Mouse (Mus musculus): ENCODE data around the gene Bmf.
A peak's percentile ranks its signal among the peaks of the same experiment; 100 is the strongest.

The Bmf gene

DNA sequence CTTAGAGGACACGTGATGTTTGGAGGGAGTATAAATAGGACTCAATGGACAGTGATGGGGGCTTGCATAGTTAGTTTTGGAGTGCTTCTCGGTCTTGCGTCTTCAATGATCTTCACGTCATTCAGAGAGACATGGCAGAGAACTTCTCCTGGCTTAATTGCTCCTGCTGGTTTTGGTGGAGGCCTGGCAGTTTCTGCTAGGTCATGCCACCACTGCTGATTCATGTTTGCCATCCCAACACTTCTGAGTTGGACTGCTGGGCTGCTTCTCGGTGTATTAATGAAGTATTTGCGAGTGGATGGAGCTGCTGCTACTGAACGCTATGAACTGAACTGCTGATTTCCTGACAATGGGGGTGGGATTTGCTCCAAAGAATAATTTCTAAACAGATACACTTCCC, 68.6 kb downstream of the Bmf start:
- no peak for DNase-seq (ENCODE audit: low spot score in 2 of 2)

GRCm38 (mm10) chr2:118479550-118479909, 70.0 kb downstream of the Bmf start, which contains the start of gene Srp14:
Gene Srp14 (minus strand): TSS chr2:118479711.
- DNase-seq (ENCODE audit: low spot score in 2 of 2), result peak; percentile 83 to 84

- no peak for DNase-seq (ENCODE audit: low spot score in 2 of 2)
These were observed 70.5 kb downstream of the Bmf start for GRCm38 (mm10) chr2:118478833-118479549.
